Mouse (Mus musculus) cerebellum, adult 2 months (tissue): ENCODE results near the gene Mtmr4.

ENCODE experiments used
- CTCF ChIP-seq: fragments of 200-500 bp; IDR thresholded peaks from 2 replicates; pipeline ENCODE4 v1.5.1; 2011; ENCODE audit warnings: low read depth, mild to moderate bottlenecking, control low read depth, low read length, moderate library complexity, borderline replicate concordance; ENCODE audit not compliant: insufficient read depth
- POLR2A ChIP-seq: fragments of 200-500 bp; IDR thresholded peaks from 2 replicates; pipeline ENCODE4 v1.6.1; 2011; ENCODE audit warnings: low read length, control low read depth, borderline replicate concordance; ENCODE audit not compliant: insufficient read depth

DNA sequence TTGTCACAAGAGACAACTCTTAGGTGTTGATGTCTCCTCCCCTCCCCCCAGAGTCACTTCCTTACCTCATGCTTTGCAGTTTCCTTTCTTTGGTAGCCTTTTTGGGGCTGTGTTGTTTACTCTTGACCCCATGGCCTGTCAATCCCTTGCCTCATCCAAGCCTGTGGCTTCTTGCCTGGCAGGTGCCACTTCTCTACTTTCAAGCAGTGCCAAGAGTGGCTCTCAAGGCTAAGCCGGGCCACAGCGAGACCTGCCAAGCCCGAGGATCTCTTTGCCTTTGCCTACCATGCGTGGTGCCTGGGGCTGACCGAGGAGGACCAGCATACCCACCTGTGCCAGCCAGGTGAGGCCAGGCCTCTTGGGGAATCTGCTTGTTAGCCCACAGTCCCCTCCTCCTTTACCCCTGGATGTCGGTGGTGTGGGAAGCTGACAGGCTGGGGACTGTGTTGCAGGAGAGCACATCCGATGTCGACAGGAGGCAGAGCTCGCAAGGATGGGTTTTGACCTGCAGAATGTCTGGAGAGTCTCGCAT, 8.4 kb downstream of the Mtmr4 start:
- no peak for TF ChIP-seq CTCF
- no peak for TF ChIP-seq POLR2A
